Mouse (Mus musculus) adrenal gland, postnatal 14 days (tissue): ENCODE data around the gene Dcaf10. TPM values are rescaled to one million over a fixed set of nuclear protein-coding genes. Genes with fewer than 3 reads are reported as not detected.
A peak's percentile ranks its signal among the peaks of the same experiment; 100 is the strongest.
"Not testable (repeated sequence)": the region's sequence is repeated elsewhere in the genome, so short reads cannot be mapped to it uniquely, and the experiment has no call there.

Experiments used
- DNase-seq: peaks from one replicate; pipeline ENCODE4 v3.0.0; 2021; ENCODE audit warnings: mixed read lengths
- total RNA-seq: library from RNA; stranded (reverse); gene quantifications from 2 replicates; pipeline ENCODE4 v1.2.3, GENCODE M21; 2021

Dcaf10 gene
- total RNA-seq, 1 experiment from 2014 or later, result 24.9 TPM

DNA sequence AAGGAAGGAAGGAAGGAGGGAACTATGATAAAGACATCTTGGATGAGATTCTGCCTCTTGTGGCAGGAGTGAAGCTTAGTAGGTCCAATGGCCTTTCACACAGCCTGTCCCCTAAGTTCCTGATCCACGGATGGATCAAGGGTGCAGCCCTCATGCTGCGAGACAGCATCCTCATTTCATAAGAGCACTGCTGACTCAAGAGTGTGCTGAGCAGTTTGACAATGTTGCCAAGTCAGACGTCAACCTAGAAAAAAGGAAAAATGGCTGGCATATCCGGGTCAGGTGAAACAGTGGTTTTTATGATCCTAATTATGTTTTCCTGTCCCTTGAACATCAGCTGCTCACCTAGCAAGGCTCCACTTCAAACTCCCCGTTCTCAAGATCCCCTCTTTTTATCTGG, 51.8 kb downstream of the Dcaf10 start:
- DNase-seq, result no peak

DNA sequence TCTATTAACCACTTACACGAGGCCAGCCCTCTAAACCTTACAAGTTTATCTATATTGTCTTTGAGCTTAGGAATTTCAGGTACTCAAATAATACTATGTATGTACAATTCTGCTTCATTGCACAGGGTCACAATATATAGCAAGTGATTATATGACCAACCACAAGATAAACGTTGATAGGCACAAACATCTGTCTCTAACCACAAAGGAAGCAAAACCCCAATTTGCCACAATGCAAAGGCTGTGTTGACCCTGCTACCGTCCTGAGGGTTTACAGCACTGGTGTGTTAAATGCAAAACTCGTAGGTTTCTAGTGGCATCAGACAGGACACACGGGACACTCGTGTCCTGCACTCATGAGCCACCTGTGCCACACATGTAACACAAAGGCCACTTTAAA, 54.3 kb downstream of the Dcaf10 start:
- not testable (repeated sequence) for DNase-seq

DNA sequence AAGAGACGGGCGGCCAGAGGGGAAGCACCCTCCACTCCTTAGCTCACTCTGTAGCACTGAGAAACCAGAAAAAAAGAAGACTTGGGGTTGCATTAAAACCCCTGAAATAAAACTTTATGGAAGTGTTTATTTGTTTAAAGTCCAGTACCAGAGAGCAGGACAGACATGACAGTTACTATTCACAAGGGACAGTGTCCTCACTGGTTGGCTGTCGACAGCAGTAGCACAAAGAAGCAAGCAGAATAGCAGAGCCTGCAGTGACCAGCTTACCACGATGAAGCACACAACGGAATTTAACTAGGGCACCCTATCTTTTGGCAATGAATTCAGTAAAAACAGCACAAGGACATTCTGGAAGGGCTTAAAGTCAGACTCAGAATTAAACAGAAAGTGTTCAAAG, 56.4 kb downstream of the Dcaf10 start:
- DNase-seq, result not testable (repeated sequence)

DNA sequence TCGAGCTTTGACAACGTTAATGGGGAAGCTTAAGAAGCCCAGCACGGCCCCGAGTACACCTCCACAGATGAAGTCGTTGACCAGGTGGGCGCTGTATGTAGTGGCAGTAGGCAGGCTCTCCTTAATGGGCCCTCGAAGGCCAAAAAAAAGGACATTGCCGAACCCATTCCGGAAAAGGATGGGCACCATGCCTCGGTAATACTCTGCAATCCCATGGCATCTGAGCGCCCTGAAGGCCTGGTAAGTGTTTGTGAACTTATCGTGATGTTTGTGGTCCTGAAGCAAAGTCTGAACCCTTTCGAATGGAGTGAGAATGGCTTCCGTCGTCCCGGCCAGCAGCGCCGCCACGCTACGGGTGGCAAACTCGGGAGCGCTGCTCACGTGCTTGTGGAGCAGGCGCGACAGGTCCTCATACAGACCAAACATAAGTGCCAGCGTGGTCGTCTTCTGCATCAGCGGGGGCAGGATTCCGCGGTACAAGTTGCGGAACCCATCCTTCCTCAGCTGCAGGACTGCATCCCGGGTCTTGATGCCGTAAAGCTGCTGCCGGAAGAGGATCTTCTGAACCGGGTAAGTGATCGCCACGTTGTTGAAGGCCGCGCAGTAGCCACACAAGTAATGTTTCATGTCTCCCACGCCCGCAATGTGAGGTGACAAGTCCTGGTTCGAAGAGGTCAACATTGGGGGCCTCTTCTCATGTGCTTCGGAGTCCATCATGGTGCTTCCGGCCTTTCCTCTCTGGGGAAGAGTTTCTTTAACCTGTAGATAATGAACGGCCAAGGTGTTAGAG, 57.7 kb downstream of the Dcaf10 start:
- no peak for DNase-seq

DNA sequence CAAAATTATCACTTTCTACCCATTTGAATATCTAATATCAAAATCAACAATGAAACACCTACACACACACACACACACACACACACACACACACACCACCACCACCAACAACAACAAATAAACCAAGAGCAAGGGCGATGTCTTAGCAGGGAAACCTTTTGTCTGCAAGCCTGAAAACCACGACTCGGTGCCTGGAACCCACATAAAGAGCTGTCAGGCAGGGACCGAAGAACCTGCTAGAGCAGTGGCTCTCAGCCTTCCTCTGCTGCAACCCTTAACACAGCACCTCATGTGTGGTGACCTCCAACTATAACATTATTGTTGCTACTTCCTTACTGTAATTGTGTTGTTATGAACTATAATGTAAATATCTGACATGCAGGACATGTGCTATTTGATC, 60.4 kb downstream of the Dcaf10 start:
- no peak for DNase-seq

DNA sequence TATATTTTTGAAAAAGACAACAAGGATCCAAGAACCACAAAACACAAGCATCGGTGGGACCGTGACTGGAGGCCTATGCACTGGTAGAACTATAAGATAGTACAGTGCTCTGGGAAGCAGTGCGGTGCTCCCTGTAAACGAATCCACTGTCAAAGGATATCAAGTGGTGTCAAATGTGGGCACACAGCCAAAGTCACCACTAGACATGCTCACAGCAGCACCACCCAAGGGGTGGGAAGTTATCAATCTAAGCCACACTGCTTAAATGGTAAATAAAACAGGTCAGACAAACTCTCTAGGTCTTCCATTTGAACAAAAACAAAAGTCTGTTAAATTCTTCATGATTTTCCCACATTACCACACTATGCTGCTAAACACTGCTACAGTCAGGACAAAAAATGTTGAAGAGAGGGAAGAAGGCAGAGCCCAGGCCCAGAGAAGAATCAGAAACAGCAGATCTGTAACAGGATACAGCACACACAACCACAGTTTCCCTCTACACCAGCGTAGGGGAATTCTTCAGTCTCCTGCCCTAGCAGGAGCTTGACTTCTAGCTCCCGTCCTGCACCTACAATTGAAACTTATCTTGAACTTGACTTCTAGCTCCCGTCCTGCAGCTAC, 61.1 kb downstream of the Dcaf10 start:
- DNase-seq, result no peak

DNA sequence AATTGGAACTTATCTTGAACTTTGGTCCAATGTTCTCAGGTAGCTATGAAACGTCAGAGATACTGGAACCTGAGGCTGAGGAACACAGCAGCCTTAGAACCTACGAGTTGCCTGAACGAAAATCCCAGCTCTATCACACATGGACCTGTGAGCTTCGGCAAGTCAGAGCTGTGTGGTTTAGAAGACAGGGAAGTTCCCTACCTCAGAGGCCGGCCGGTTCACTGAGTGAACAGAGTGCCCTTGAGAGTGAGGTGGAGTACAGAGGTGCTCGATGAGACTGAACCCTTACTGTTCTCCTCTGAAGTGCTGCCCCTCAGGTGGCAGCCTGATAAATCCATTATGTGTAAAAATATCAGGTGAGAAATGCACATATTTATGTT, 61.6 kb downstream of the Dcaf10 start:
- no peak for DNase-seq

DNA sequence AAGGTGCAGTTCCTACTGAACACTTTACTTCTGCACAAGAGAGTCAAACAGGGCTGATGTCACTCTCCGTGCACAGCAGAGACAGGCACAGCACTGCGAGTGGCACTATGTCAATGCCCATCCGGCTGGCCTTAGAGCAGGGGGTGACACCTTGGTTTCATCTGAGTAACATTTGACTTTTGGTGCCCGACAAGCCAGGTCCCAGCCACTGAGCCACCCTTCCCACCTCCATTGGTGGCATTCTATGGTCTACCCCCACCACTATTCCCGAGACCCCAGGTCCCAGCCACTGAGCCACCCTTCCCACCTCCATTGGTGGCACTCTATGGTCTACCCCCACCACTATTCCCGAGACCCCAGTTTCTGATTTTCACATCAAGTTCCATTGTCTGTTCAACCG, 62.2 kb downstream of the Dcaf10 start:
- DNase-seq, result no peak

DNA sequence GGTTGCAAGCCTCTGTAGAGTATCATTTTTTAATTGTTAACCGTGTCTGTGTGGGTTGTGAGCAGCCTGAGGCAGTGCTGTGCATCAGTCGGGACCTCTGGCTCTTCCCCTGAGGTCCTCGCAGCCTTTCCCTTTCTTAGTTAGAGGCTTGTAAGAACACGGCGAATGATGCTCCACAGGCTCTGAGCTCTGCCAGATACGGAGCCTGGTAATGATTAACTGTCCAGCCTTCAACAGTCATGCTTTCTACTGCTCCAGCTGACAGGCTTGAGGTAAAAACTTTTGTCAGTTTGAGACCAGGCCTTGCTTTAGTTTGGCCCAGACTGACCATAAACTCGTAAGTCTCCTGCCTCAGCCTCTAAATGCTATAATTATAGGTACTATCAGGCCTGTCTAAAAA, 63.4 kb downstream of the Dcaf10 start:
- peak; percentile 4 for DNase-seq

DNA sequence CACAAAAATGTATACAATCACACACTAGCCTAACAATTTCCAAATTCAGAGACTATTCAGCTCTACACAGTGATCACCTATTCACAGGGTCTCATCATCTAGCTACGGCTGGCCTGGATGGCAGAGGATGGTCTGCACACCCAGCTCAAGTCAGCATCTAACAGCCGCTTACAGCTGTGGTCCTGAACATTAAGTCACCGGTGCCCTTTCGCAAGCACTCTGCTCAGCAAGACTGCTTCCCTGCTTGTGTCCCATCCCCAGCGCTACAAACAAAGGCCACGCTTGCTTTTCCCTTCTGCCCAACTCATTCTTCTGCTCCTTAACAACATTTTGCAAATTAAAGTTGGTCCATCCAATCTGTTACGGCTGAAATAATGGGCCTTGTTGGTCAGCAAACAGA, 64.5 kb downstream of the Dcaf10 start:
- DNase-seq, result peak; percentile 26

DNA sequence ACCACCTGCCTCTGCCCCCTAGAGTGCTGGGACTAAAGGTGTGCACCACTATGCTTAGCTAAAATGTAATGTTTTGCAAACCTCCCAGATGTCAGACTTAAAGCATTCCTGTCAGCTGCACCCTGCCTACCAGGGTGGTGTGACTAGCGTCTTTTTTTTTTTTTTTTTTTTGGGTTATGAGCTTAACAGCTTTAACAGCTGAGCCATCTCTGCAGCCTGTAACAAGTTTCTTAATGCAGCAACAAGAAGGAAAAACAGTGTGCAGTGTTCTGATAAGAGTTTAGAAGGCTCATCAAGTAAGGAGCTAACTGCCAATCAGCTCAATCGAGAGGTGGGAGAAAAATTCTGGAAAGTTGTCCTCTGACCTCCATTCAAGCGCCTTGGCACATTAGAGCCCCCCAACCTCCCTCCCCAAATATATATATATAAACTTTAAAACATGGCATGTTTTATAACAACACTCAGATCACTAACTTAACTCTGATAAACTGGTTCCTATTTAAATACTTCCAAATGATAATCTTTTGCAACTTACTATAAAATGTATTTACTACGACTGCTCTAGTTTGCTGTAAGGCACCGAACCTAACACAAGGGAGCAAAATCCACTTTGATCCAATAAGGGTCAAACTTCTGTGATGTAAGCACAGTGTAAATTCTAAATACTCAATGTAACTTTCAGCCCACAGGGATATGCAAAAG, 65.3 kb downstream of the Dcaf10 start:
- peak; percentile 4 for DNase-seq

DNA sequence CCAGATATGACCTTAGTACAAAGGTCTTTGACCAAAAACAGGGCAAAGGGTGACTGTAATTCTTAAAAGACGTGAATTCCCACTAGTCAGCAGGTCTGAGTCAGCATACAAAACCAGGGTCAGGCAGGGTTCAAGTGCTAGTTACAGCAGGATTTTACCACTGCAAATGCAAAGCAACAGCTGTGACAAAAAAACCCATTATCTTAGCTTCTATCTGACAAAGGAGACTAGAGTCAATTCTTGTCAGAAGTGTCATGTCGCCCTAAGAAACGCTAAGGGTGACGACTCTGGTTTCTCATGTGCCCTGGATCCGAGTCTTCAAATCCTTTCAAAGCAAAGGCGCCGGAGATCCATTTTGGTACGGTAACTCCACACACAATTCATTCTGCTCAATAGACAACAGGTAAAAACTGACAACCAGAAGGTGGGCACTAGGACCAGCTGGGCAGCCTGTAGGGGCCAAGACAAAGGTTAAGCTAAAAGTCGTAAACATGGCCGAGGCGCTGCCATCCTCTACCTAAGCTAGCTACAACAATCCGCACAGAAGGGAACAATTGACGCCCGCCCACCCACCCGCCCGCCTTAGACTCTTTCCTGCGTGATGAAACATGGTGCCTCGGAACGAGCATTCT, 65.9 kb downstream of the Dcaf10 start:
- DNase-seq, result peak; percentile 67

DNA sequence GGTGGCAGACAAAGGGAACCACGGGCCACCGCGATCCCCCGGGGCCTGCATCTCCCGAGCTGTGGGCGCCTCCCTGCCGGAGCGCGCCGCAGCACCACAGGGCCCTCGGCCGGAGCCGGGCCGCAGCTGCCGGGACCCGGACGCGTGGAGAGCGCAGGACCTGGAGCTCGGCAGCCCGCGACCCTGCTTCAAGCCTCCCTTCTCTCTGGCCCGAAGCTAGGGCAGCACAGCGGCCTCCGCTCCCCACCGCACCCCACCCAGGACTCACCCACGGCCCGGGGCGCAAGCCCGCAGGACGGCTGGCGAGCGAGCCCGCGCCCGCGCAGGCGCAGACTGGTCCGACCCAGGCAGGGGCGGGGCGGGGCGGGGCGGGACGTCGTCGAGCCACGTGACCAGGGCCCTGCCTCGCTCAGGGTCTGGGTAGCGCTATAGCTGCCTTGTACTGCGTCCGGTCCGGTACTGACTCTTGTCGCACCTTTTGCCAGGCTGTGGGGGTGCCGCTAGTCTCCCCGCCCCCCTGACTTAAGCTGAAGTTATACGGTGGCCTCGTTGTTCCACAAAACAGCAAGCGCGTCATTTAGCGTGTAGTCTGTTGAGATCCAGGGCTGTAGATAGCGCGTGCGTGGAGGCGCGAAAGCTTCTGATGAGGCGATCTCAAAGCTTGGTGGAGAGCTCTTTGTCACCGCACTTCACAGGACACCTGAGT, 66.7 kb downstream of the Dcaf10 start, which contains the start of gene Slc25a51:
TSS of gene Slc25a51 (minus strand) at position 340 of the 706 bp plus-strand sequence.
- peak; percentile 92 for DNase-seq

DNA sequence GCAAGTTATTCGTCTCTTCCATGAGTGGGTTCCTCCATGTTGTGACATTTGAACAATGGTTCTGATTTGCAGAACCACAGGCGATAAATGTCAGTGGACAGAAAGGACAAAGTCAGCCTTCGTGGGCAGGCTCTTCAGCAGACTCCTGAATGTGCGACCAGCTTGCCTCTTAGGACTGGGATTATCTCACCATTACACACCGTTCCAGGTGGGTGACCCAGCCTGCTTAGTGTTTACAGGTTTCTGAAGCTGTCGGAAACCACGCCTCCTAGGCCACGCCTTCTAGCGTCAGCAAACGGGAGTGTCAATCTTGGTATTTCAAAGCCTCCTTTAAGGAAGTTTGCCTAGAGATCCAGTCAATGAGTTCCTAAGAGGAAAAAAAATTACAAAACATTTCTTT, 67.4 kb downstream of the Dcaf10 start:
- DNase-seq, result peak; percentile 86

DNA sequence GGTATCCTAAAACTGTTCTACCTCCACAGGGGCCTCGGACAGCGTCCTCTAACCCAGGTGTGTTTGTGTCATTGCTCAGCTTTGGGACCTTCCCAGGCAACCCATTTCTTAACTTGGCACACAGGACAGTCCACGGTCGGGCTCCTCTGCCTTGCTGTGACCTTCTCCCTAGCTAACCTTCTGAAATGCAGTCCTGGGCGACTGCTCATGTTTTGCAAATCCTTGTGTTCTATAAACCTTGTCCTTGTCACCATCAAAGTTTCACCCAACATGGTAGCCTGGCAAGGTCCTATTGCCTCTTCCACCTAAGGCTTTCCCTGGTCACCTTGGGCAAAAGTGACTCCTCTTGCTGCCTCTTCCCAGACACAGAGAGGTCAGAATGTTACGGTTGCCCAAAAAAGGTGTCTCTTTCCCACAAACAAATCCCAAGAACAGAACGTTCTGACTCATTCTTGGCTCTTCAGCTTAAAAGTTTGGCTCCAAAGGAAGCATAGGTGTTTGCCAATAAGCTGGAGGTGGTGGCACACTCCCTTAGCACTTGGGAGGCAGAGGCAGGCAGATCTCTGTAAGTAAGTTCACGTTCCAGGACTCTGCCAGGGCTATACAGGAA, 69.4 kb downstream of the Dcaf10 start:
- no peak for DNase-seq

DNA sequence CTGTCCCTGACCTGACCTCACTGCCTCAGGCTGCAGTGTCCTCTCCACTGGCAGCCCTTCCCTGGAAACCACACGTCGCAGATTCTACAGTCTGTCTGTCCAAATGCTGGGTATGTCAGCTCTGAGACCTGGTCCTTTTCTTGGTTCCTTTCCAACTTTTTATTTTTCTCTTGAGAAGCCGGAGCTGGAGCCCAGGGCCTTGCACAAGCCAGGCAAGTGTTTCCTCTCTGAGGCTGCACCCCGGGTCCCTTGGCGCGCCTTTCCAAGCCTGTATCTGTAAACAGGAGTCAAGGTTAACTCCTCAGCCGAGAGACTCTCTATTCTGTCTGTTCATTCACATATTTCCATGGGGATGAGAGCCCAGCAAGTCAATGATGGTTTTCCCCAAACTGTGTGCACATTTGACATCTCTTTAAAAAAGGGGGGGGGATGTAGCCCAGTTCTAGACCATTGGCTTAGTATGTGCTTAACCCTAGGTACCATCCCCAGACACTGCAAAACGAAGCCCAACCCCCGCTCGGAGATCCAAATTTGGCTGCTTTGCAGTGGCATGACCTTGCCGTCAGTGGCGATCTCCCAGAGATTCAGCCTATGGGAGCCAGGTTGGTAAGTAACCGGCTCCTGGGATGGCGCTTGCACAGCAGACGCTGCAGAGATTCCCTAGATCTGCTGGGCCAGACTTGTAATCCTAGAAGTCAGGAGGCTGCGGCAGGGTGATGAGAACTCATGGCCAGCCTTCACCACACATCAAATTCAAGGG, 70.7 kb downstream of the Dcaf10 start:
- peak; percentile 75 for DNase-seq

DNA sequence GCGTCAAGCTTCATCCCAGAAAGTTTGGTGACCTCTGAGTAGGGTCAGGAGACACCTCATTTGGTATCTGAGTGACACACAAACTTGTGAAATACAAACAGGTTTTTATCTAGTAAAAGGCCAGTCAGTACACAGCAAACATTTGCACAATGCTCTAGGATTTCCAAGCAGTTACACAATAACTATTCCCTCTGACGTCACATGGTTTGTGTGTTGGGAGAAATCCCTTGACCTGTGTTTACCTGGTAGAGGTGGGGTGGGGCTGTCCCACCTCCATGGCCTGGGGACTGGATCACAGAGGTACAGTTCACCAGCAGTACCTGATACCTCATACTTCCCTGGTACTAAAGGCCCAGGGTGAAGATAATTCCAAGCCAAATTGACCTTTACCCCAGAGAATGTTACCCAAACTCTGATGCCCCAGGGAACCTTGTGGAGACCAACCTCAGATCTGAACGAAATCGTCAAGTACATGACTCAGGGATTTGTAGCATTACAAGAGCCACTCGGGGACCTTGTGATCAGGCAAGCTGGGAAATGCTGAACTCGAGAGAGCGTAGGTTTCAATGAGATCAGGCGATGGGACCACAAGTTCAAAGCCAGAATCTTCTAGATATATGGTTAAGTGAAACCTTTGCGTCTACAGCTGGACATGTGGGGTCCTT, 71.9 kb downstream of the Dcaf10 start:
- no peak for DNase-seq

DNA sequence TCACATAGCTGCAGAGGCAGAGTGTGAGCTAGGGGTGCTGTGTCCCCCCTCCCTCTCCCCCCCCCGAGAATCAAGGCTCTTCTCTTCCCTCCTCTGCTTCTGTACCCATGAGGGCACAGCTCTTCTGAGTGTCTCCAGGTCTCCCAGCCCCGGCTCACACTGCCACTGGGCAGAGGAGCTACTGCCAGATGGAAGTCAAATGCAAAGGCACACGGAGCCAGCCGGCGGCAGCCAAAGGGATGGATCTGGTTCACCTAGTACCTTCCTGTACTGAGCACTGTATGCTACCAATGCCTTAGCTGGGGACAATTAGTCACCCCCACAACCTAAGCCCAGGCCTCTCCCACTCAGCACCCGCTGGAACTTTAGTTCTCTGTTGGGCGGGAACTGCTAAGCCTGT, 74.4 kb downstream of the Dcaf10 start:
- DNase-seq, result no peak

DNA sequence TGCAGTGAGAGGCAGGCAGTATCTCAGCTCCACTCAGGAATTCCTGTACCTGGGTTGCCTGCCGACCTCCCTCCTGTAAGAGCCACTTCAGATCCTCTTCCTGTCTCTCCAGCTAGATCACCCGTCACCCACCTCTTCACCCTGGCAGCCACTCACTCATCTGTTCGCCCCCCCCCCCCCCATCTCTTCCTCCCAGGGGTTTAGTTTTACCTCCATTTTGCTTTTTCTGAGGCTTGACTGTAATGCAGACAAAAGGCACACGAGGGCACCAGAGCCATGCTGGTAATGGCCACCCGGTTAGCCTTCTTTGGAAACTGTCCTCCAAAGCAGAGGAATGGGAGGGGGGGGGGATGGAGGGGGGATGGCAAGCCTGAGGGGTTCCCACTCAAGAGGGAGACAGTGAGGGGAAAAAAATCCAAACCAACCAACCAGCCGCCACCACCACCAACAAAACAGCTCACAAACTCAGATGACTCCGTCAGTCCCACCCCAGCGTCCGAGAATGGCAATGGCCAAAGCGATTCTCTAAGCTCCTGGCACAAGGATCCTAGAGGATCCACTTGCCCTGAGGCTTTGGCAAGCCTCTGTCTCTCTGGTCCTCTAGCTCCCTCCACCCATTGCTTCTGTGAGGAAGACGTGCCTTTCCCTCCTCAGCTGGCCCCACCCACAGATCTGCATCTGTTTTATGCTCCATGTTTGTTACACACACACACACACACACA, 76.5 kb downstream of the Dcaf10 start:
- DNase-seq, result peak; percentile 74

DNA sequence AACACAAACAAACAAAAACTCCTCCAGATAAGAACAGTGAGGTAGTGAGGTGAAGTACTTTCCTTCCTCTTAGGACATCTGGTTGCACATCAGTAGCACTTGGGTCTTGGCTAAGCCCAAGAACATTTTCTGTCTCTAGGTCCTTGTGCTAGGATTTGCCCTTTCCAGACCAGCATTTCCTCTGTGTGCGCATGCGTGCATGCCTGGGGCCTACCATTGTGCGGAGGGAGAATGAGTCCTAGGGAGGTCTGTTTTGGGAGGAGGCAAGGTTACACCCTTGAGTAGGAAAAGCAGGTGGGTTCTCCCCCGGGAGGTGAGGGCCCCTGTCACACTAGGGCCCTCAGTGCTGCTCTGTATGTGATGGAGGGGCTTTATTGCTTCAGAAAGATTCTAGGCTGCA, 77.2 kb downstream of the Dcaf10 start:
- no peak for DNase-seq
